Mouse (Mus musculus): ENCODE results near the gene Cers6. TPM values are rescaled to one million over a fixed set of nuclear protein-coding genes. Genes with fewer than 3 reads are reported as not detected.

The Cers6 gene
- polyA plus RNA-seq, 1 experiment from 2014 or later, result 34.0 TPM

DNA sequence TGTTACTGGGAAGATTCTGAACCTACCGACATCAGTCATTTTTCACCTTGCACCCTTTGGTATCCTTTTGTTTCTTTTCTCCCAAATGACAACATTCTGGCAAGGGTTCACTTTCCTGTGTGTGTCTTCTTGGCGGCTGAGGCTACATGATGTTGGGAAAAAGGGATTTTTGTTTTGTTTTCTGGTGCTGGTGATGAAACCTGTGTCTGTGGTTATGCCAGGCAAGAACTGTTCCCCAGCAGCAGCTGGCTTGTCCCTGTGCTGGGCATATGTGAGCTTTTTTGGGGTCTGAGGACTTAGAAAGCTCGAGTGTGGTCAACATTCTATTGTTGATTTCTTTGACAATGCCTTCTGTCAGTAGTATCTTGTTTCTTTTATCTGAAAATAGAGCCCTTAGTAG is 45.7 kb downstream of the Cers6 start:
- H3K27ac ChIP-seq (ENCODE audit: low read depth, low read length), result no peak overlapping the region
- DNase-seq (ENCODE audit: low spot score, missing footprints) (peak; percentile 78), ATAC-seq (ENCODE audit: low FRiP score) (no peak)
- 81% methylated on average over 3 of the region's 3 CpGs for WGBS
- no peaks in the 10 kb centered on the region for H3K36me3 ChIP-seq (ENCODE audit: control insufficient read depth, insufficient read depth, low read length)
- no peaks in the 10 kb centered on the region for H3K27me3 ChIP-seq (ENCODE audit: control insufficient read depth, insufficient read depth, low read length)
- H3K9me3 ChIP-seq (ENCODE audit: control insufficient read depth, low read length), result no peaks in the 10 kb centered on the region
- H3K9ac ChIP-seq (ENCODE audit: low read length), result no peak overlapping the region
- H3K4me3 ChIP-seq (ENCODE audit: low read depth, low read length), result no peak overlapping the region
- no peak overlapping the region for H3K4me2 ChIP-seq
- no peaks in the 10 kb centered on the region for H3K4me1 ChIP-seq (ENCODE audit: control insufficient read depth, insufficient read depth, low read length)

DNA sequence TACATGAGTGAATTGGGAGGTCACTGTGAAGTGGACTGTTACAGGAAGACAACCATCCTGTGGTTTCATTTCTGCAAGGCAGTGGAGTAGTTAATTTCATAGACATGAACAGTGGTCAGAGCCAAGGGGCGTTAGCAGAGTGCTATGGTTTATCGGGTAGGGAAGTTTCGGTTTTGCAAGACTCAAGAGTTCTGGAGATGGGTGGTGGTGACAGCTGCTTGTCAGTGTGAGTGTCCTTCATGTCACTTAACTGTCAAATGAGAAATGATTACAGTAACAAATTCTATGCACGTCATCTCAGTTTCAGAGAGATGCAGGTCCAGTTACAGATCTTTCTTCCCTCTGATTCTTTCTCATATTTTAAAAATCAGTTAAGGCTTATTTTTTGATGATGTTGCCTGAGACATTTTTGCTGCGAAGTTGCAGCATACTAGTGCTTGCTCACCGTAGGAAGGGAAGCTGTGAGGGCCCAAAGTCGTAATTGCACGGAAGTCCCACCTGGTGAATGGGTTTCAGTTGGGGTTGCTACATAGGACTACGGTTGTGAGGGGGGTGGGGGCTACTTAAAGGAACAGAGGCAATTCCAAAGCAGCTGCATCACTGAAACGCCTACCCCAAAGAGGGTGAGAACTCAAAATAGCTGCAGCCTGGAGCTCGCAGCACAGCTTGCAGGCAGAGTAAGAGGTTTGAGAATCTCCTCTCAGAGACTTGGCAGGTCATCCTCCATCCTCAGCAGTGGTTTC is 46.7 kb downstream of the Cers6 start:
- H3K27ac ChIP-seq (ENCODE audit: low read depth, low read length), result no peak overlapping the region
- ATAC-seq (ENCODE audit: low FRiP score) (no peak), DNase-seq (ENCODE audit: low spot score, missing footprints) (peak; percentile 31)
- WGBS, result 87% methylated on average over 11 of the region's 11 CpGs
- H3K36me3 ChIP-seq (ENCODE audit: control insufficient read depth, insufficient read depth, low read length), result no peaks in the 10 kb centered on the region
- H3K9me3 ChIP-seq (ENCODE audit: control insufficient read depth, low read length), result no peaks in the 10 kb centered on the region
- H3K4me2 ChIP-seq, result no peak overlapping the region
- H3K4me3 ChIP-seq (ENCODE audit: low read depth, low read length), result no peak overlapping the region
- H3K9ac ChIP-seq (ENCODE audit: low read length), result no peak overlapping the region
- no peaks in the 10 kb centered on the region for H3K27me3 ChIP-seq (ENCODE audit: control insufficient read depth, insufficient read depth, low read length)
- no peaks in the 10 kb centered on the region for H3K4me1 ChIP-seq (ENCODE audit: control insufficient read depth, insufficient read depth, low read length)

GRCm38 (mm10) chr2:68910727-68911126 is 49.5 kb downstream of the Cers6 start:
- no peaks in the 10 kb centered on the region for H3K36me3 ChIP-seq (ENCODE audit: control insufficient read depth, insufficient read depth, low read length)
- no peak overlapping the region for H3K4me3 ChIP-seq (ENCODE audit: low read depth, low read length)
- H3K9me3 ChIP-seq (ENCODE audit: control insufficient read depth, low read length), result no peaks in the 10 kb centered on the region
- H3K9ac ChIP-seq (ENCODE audit: low read length), result no peak overlapping the region
- H3K27me3 ChIP-seq (ENCODE audit: control insufficient read depth, insufficient read depth, low read length), result no peaks in the 10 kb centered on the region
- no peak overlapping the region for H3K4me2 ChIP-seq
- no peak for ATAC-seq (ENCODE audit: low FRiP score)
- peak; percentile 53 for DNase-seq (ENCODE audit: low spot score, missing footprints)
- 90% methylated on average over 7 of the region's 7 CpGs for WGBS
- no peak overlapping the region for H3K27ac ChIP-seq (ENCODE audit: low read depth, low read length)
- no peaks in the 10 kb centered on the region for H3K4me1 ChIP-seq (ENCODE audit: control insufficient read depth, insufficient read depth, low read length)

- H3K9ac ChIP-seq (ENCODE audit: low read length), result no peak overlapping the region
- 90% methylated on average over 12 of the region's 12 CpGs for WGBS
- no peak overlapping the region for H3K4me2 ChIP-seq
- H3K36me3 ChIP-seq (ENCODE audit: control insufficient read depth, insufficient read depth, low read length), result no peaks in the 10 kb centered on the region
- H3K9me3 ChIP-seq (ENCODE audit: control insufficient read depth, low read length), result no peaks in the 10 kb centered on the region
- H3K27ac ChIP-seq (ENCODE audit: low read depth, low read length), result no peak overlapping the region
- H3K27me3 ChIP-seq (ENCODE audit: control insufficient read depth, insufficient read depth, low read length), result no peaks in the 10 kb centered on the region
- H3K4me1 ChIP-seq (ENCODE audit: control insufficient read depth, insufficient read depth, low read length), result no peaks in the 10 kb centered on the region
- ATAC-seq (ENCODE audit: low FRiP score), result no peak
- peak; percentile 76 for DNase-seq (ENCODE audit: low spot score, missing footprints)
- H3K4me3 ChIP-seq (ENCODE audit: low read depth, low read length), result no peak overlapping the region
Observed at GRCm38 (mm10) chr2:68911587-68912483, 50.6 kb downstream of the Cers6 start.

DNA sequence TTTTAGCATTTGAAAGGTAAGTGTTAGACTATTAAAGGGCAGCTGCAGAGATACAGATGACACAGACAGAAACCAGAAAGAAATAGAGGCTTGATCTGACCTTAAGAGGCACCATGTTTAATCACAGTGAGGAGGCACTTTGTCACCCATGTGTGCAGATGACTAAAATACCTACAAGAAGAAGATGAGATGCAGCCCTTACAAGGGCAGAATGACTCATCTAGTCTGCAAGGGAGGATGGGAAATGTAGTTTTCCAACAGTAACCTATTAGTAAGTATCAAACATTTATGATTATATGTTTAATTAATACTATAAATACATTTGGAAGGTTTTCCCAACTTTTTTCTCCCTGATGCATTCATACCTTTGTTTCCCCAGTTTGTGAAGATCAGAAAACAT is 54.5 kb downstream of the Cers6 start:
- H3K9ac ChIP-seq (ENCODE audit: low read length), result no peak overlapping the region
- no peaks in the 10 kb centered on the region for H3K4me1 ChIP-seq (ENCODE audit: control insufficient read depth, insufficient read depth, low read length)
- DNase-seq (ENCODE audit: low spot score, missing footprints) (peak; percentile 10), ATAC-seq (ENCODE audit: low FRiP score) (no peak)
- no peak overlapping the region for H3K4me3 ChIP-seq (ENCODE audit: low read depth, low read length)
- H3K27ac ChIP-seq (ENCODE audit: low read depth, low read length), result no peak overlapping the region
- no peaks in the 10 kb centered on the region for H3K27me3 ChIP-seq (ENCODE audit: control insufficient read depth, insufficient read depth, low read length)
- H3K4me2 ChIP-seq, result no peak overlapping the region
- no peaks in the 10 kb centered on the region for H3K9me3 ChIP-seq (ENCODE audit: control insufficient read depth, low read length)
- no peaks in the 10 kb centered on the region for H3K36me3 ChIP-seq (ENCODE audit: control insufficient read depth, insufficient read depth, low read length)

DNA sequence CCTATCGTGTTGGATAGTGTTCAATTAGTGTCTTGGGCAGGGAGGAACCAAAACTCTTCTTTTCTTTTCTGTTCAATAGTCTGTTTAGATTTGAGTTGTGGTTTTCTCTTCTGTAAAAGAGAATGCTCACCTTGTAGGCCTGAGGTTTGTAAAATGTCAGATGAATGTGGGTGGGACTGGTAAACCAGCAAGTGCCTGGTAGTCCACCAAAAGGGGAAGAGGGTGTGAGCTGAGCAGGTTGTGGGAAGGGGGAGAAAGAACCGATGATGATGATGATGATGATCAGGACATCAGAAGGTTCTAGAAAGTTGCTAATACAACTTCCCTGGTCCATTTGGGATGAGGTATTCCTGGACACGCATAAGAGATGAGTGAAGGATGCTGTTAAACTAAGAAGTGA is 55.1 kb downstream of the Cers6 start:
- Histone ChIP-seq H3K4me1 (ENCODE audit: control insufficient read depth, insufficient read depth, low read length) (no peaks in the 10 kb centered on the region), H3K4me2 (no peak overlapping the region), H3K9ac (ENCODE audit: low read length) (no peak overlapping the region), H3K27ac (ENCODE audit: low read depth, low read length) (no peak overlapping the region), H3K27me3 (ENCODE audit: control insufficient read depth, insufficient read depth, low read length) (no peaks in the 10 kb centered on the region), H3K36me3 (ENCODE audit: control insufficient read depth, insufficient read depth, low read length) (no peaks in the 10 kb centered on the region), H3K9me3 (ENCODE audit: control insufficient read depth, low read length) (no peaks in the 10 kb centered on the region), H3K4me3 (ENCODE audit: low read depth, low read length) (no peak overlapping the region)
- ATAC-seq (ENCODE audit: low FRiP score) (no peak), DNase-seq (ENCODE audit: low spot score, missing footprints) (peak; percentile 10)
- 96% methylated on average over 3 of the region's 3 CpGs for WGBS

GRCm38 (mm10) chr2:68917010-68917409 is 55.8 kb downstream of the Cers6 start:
- H3K4me3 ChIP-seq (ENCODE audit: low read depth, low read length), result no peak overlapping the region
- H3K36me3 ChIP-seq (ENCODE audit: control insufficient read depth, insufficient read depth, low read length), result no peaks in the 10 kb centered on the region
- H3K27me3 ChIP-seq (ENCODE audit: control insufficient read depth, insufficient read depth, low read length), result no peaks in the 10 kb centered on the region
- H3K4me1 ChIP-seq (ENCODE audit: control insufficient read depth, insufficient read depth, low read length), result no peaks in the 10 kb centered on the region
- ATAC-seq (ENCODE audit: low FRiP score) (no peak), DNase-seq (ENCODE audit: low spot score, missing footprints) (peak; percentile 39)
- no peak overlapping the region for H3K4me2 ChIP-seq
- no peak overlapping the region for H3K27ac ChIP-seq (ENCODE audit: low read depth, low read length)
- H3K9ac ChIP-seq (ENCODE audit: low read length), result no peak overlapping the region
- no peaks in the 10 kb centered on the region for H3K9me3 ChIP-seq (ENCODE audit: control insufficient read depth, low read length)

DNA sequence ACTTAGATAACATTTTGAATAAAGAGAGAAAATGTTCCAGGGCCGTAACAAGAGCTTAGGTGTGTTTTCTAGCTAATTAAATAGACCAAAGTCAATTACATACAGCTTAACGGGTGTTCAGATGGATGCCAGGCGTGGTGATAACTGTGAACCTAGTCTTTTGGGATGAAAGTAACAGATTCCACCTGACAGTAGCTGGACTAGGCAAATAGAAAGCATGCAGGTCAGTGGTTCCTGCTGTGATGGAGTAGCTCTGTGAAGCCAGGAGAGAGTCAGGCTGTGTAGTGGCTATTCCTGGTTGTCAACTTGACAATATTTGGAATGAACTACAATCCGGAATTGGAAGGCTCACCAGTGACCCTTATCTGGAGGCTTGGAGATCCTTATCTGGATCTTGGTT is 56.3 kb downstream of the Cers6 start:
- DNase-seq (ENCODE audit: low spot score, missing footprints) (no peak), ATAC-seq (ENCODE audit: low FRiP score) (no peak)
- H3K4me1 ChIP-seq (ENCODE audit: control insufficient read depth, insufficient read depth, low read length), result no peaks in the 10 kb centered on the region
- H3K4me2 ChIP-seq, result no peak overlapping the region
- 91% methylated on average over 4 of the region's 4 CpGs for WGBS
- H3K9ac ChIP-seq (ENCODE audit: low read length), result no peak overlapping the region
- H3K36me3 ChIP-seq (ENCODE audit: control insufficient read depth, insufficient read depth, low read length), result no peaks in the 10 kb centered on the region
- no peak overlapping the region for H3K4me3 ChIP-seq (ENCODE audit: low read depth, low read length)
- no peaks in the 10 kb centered on the region for H3K27me3 ChIP-seq (ENCODE audit: control insufficient read depth, insufficient read depth, low read length)
- no peak overlapping the region for H3K27ac ChIP-seq (ENCODE audit: low read depth, low read length)
- no peaks in the 10 kb centered on the region for H3K9me3 ChIP-seq (ENCODE audit: control insufficient read depth, low read length)

- Histone ChIP-seq H3K4me1 (ENCODE audit: control insufficient read depth, insufficient read depth, low read length) (no peaks in the 10 kb centered on the region), H3K4me3 (ENCODE audit: low read depth, low read length) (no peak overlapping the region), H3K27me3 (ENCODE audit: control insufficient read depth, insufficient read depth, low read length) (no peaks in the 10 kb centered on the region), H3K4me2 (no peak overlapping the region), H3K9me3 (ENCODE audit: control insufficient read depth, low read length) (no peaks in the 10 kb centered on the region), H3K36me3 (ENCODE audit: control insufficient read depth, insufficient read depth, low read length) (no peaks in the 10 kb centered on the region), H3K9ac (ENCODE audit: low read length) (no peak overlapping the region), H3K27ac (ENCODE audit: low read depth, low read length) (no peak overlapping the region)
- ATAC-seq (ENCODE audit: low FRiP score) (no peak), DNase-seq (ENCODE audit: low spot score, missing footprints) (peak; percentile 26)
- WGBS, result 90% methylated on average over 9 of the region's 9 CpGs
Observed at GRCm38 (mm10) chr2:68924344-68924743, 63.1 kb downstream of the Cers6 start.
